Mouse (Mus musculus) embryonic facial prominence, embryonic 15.5 days (tissue): Measurements from ENCODE around the gene Glipr1l3. TPM values are rescaled to one million over a fixed set of nuclear protein-coding genes. Genes with fewer than 3 reads are reported as not detected.
"Not testable (repeated sequence)": the region's sequence is repeated elsewhere in the genome, so short reads cannot be mapped to it uniquely, and the experiment has no call there.

Source experiments
- ATAC-seq: fragments of 200-750 bp; cut with Nextera tagmentation; 2 replicates; pipeline ENCODE4 v1.8.0; 2017; ENCODE audit warnings: low read depth, moderate TSS enrichment; ENCODE audit not compliant: insufficient number of reproducible peaks, low FRiP score, low TSS enrichment
- H3K27ac ChIP-seq: fragments of 300-500 bp; sonication (generic); replicated peaks from 2 replicates; pipeline ENCODE4 v1.5.1; 2015; ENCODE audit warnings: mild to moderate bottlenecking, inconsistent platforms
- H3K27me3 ChIP-seq: fragments of 300-500 bp; sonication (generic); 2 replicates; pipeline ENCODE4 v1.6.1; 2015; ENCODE audit warnings: inconsistent platforms
- H3K36me3 ChIP-seq: fragments of 300-500 bp; sonication (generic); 2 replicates; pipeline ENCODE4 v1.6.1; 2015; ENCODE audit warnings: mild to moderate bottlenecking, inconsistent platforms
- H3K4me1 ChIP-seq: fragments of 300-500 bp; sonication (generic); 2 replicates; pipeline ENCODE4 v1.6.1; 2015; ENCODE audit warnings: inconsistent platforms
- H3K4me2 ChIP-seq: fragments of 300-500 bp; sonication (generic); replicated peaks from 2 replicates; pipeline ENCODE4 v1.6.1; 2015; ENCODE audit warnings: mild to moderate bottlenecking, inconsistent platforms
- H3K4me3 ChIP-seq: fragments of 300-500 bp; sonication (generic); replicated peaks from 2 replicates; pipeline ENCODE4 v1.5.1; 2015; ENCODE audit warnings: mild to moderate bottlenecking, inconsistent platforms
- H3K9ac ChIP-seq: fragments of 300-500 bp; sonication (generic); 2 replicates; pipeline ENCODE4 v1.6.1; 2015; ENCODE audit warnings: inconsistent platforms
- H3K9me3 ChIP-seq: fragments of 300-500 bp; sonication (generic); replicated peaks from 2 replicates; pipeline ENCODE4 v1.6.1; 2016; ENCODE audit warnings: inconsistent platforms
- WGBS: fragments of 180-500 bp; shearing (Covaris S2); methylation state at CpG from one replicate; pipeline ENCODE4 v1.1.7; 2015; 5-methylcytosine and 5-hydroxymethylcytosine counted together
- polyA plus RNA-seq: library from polyadenylated mRNA; unstranded; fragments of >200 nt; fragmentation: Nextera tagmentation; extraction: Ambion mirVana; gene quantifications from 2 replicates; pipeline ENCODE4 v1.2.1, GENCODE M21; 2015

The Glipr1l3 gene
- polyA plus RNA-seq, 1 experiment from 2014 or later: 0.44 TPM

GRCm38 (mm10) chr10:112110401-112110800 is 49.7 kb downstream of the Glipr1l3 start:
- WGBS: 87% methylated on average over 7 of the region's 7 CpGs
- no peak for ATAC-seq
- Histone ChIP-seq H3K36me3 (no peaks in the 10 kb centered on the region), H3K27me3 (no peaks in the 10 kb centered on the region), H3K4me3 (no peak overlapping the region), H3K4me1 (no peaks in the 10 kb centered on the region), H3K9me3 (no peaks in the 10 kb centered on the region), H3K4me2 (no peak overlapping the region), H3K9ac (no peak overlapping the region), H3K27ac (no peak overlapping the region)

- H3K9me3 ChIP-seq, H3K4me2 ChIP-seq, H3K27ac ChIP-seq, H3K27me3 ChIP-seq, ATAC-seq, H3K4me1 ChIP-seq, H3K36me3 ChIP-seq, H3K4me3 ChIP-seq, H3K9ac ChIP-seq: not testable (repeated sequence)
- WGBS: 3% methylated on average over 5 of the region's 5 CpGs
These were observed 54.3 kb downstream of the Glipr1l3 start for GRCm38 (mm10) chr10:112105785-112106184.

Other genes starting within 250 kb of the Glipr1l3 start
- gene Krr1, start 187.7 kb downstream of the Glipr1l3 start, polyA plus RNA-seq: 34.7 and 36.3 TPM in 2 replicates
- gene Glipr1, start 157.7 kb downstream of the Glipr1l3 start, polyA plus RNA-seq: 3.0 and 4.3 TPM in 2 replicates
- gene Glipr1l1, start 100.1 kb downstream of the Glipr1l3 start, polyA plus RNA-seq: not detected in 2 replicates
- gene Glipr1l2, start 77.0 kb downstream of the Glipr1l3 start, polyA plus RNA-seq: not detected in 2 replicates
- gene Caps2, start 3.3 kb upstream of the Glipr1l3 start, polyA plus RNA-seq: 0.49 and 0.73 TPM in 2 replicates
- gene Kcnc2, start 110.8 kb upstream of the Glipr1l3 start, polyA plus RNA-seq: 1.1 and 1.2 TPM in 2 replicates